Comparison of ENCODE assay signal across 8 mouse cellular contexts in genomic region chr10:18408128-18408527, GRCm38 (mm10).
DNase-seq lines count a peak whose midpoint lies in the region; ATAC-seq and TF ChIP-seq lines count a peak whose summit lies in the region.

No protein-coding gene starts in this region.

- TF ChIP-seq POLR2A in limb, embryonic 14.5 days (IDR thresholded peaks at IDR 0.05; ENCODE audit: borderline replicate concordance, extremely low read depth, insufficient read depth, insufficient read length), result no peak
- TF ChIP-seq POLR2A in olfactory bulb, adult 2 months (IDR thresholded peaks at IDR 0.05; ENCODE audit: insufficient read depth, low read depth, low read length), result no peak

- peak overlapping the region; percentile 86 for H3K9ac ChIP-seq in forebrain, embryonic 14.5 days (ENCODE audit: low read length)
- H3K9ac ChIP-seq in limb, embryonic 14.5 days (ENCODE audit: low read depth, low read length, severe bottlenecking), result peak overlapping the region; percentile 59

- no peaks in the 10 kb centered on the region for H3K9me3 ChIP-seq in forebrain, embryonic 14.5 days (replicated peaks; ENCODE audit: control insufficient read depth, low read length)
- H3K9me3 ChIP-seq in limb, embryonic 14.5 days (ENCODE audit: control insufficient read depth, low read length), result no peaks in the 10 kb centered on the region

- DNase-seq in layer of hippocampus, adult 2 months (ENCODE audit: low spot score in 2 of 2), result no peak
- DNase-seq in layer of hippocampus, adult 18-20 months (ENCODE audit: low spot score in 2 of 2), result no peak
- DNase-seq in forebrain, embryonic 14.5 days (ENCODE audit: low spot score), result peak; percentile 57
- no peak for DNase-seq in limb, embryonic 14.5 days (ENCODE audit: low spot score)
- DNase-seq in urinary bladder, postnatal 10 days (ENCODE audit: low spot score), result no peak
- DNase-seq in right cerebral cortex, postnatal 10 days (ENCODE audit: low spot score in 2 of 2), result no peak
- DNase-seq in layer of hippocampus, adult 8-10 months (ENCODE audit: low spot score in 2 of 2), result no peak

- ATAC-seq in forebrain, embryonic 14.5 days, result peak; percentile 22; the same call in 1 of the 2 replicates
- ATAC-seq in limb, embryonic 14.5 days (ENCODE audit: low FRiP score, low read depth), result no peak

- peaks cover 18% of the 10 kb centered on the region for H3K4me1 ChIP-seq in forebrain, embryonic 14.5 days (ENCODE audit: control insufficient read depth, insufficient read depth, low read length)
- peaks cover 32% of the 10 kb centered on the region for H3K4me1 ChIP-seq in limb, embryonic 14.5 days (ENCODE audit: control insufficient read depth, insufficient read depth, low read length)
- peaks cover 18% of the 10 kb centered on the region for H3K4me1 ChIP-seq in olfactory bulb, adult 2 months (ENCODE audit: control insufficient read depth, insufficient read depth, low read length)

- TF ChIP-seq CTCF in layer of hippocampus, adult 2 months (conservative IDR thresholded peaks at IDR 0.05), result no peak
- TF ChIP-seq CTCF in olfactory bulb, adult 2 months (IDR thresholded peaks at IDR 0.05; ENCODE audit: insufficient read depth, low read depth, low read length), result no peak

- H3K4me2 ChIP-seq in forebrain, embryonic 14.5 days (ENCODE audit: low read length), result peak overlapping the region; percentile 69
- peak overlapping the region; percentile 85 for H3K4me2 ChIP-seq in limb, embryonic 14.5 days (replicated peaks; ENCODE audit: low read depth, low read length, severe bottlenecking)

- no peaks in the 10 kb centered on the region for H3K36me3 ChIP-seq in forebrain, embryonic 14.5 days (ENCODE audit: control insufficient read depth, insufficient read depth, low read length)
- no peaks in the 10 kb centered on the region for H3K36me3 ChIP-seq in limb, embryonic 14.5 days (ENCODE audit: control insufficient read depth, insufficient read depth, low read length)

- no peaks in the 10 kb centered on the region for H3K27me3 ChIP-seq in forebrain, embryonic 14.5 days (replicated peaks; ENCODE audit: control insufficient read depth, insufficient read depth, low read length)
- H3K27me3 ChIP-seq in limb, embryonic 14.5 days (ENCODE audit: control insufficient read depth, insufficient read depth, low read length), result no peaks in the 10 kb centered on the region

- WGBS in forebrain, embryonic 14.5 days, result 2% methylated on average over 11 of the region's 11 CpGs
- 9% methylated on average over 11 of the region's 11 CpGs for WGBS in limb, embryonic 14.5 days
- 21% methylated on average over 11 of the region's 11 CpGs for WGBS in olfactory bulb, adult 2 months

- peak overlapping the region; percentile 62 for H3K4me3 ChIP-seq in layer of hippocampus, adult 2 months
- H3K4me3 ChIP-seq in forebrain, embryonic 14.5 days (ENCODE audit: low read depth, low read length), result peak overlapping the region; percentile 62
- peak overlapping the region; percentile 40 for H3K4me3 ChIP-seq in limb, embryonic 14.5 days (replicated peaks; ENCODE audit: low read length)
- peak overlapping the region; percentile 17 for H3K4me3 ChIP-seq in olfactory bulb, adult 2 months (ENCODE audit: insufficient read depth, low read depth, low read length)

- peak overlapping the region; percentile 82 for H3K27ac ChIP-seq in layer of hippocampus, adult 2 months
- peak overlapping the region; percentile 76 for H3K27ac ChIP-seq in forebrain, embryonic 14.5 days (ENCODE audit: low read depth, low read length)
- H3K27ac ChIP-seq in limb, embryonic 14.5 days (replicated peaks; ENCODE audit: low read depth, low read length), result peak overlapping the region; percentile 62
- H3K27ac ChIP-seq in olfactory bulb, adult 2 months (ENCODE audit: insufficient read depth, low read depth, low read length), result no peak overlapping the region
